Mouse (Mus musculus): ENCODE results near the gene Dgkb. TPM values are rescaled to one million over a fixed set of nuclear protein-coding genes. Genes with fewer than 3 reads are reported as not detected.

Dgkb gene
- polyA plus RNA-seq, 1 experiment: 1.1 TPM

GRCm38 (mm10) chr12:38303841-38304240, 486.3 kb downstream of the Dgkb start:
- Histone ChIP-seq H3K36me3 (ENCODE audit: control insufficient read depth, insufficient read depth, low read length) (no peaks in the 10 kb centered on the region), H3K4me1 (ENCODE audit: control insufficient read depth, insufficient read depth, insufficient read length, low read length) (no peaks in the 10 kb centered on the region), H3K27ac (ENCODE audit: insufficient read depth, low read depth, low read length) (no peak overlapping the region), H3K4me3 (ENCODE audit: low read depth, low read length) (no peak overlapping the region), H3K27me3 (ENCODE audit: control insufficient read depth, insufficient read depth, low read length) (no peaks in the 10 kb centered on the region)
- 58% methylated on average over 3 of the region's 3 CpGs for WGBS
- TF ChIP-seq CTCF (IDR thresholded peaks at IDR 0.05; ENCODE audit: extremely low read depth, insufficient read length, insufficient replicate concordance, low read depth, low read length) (no peak), POLR2A (IDR thresholded peaks at IDR 0.05; ENCODE audit: low read depth, low read length) (no peak)

DNA sequence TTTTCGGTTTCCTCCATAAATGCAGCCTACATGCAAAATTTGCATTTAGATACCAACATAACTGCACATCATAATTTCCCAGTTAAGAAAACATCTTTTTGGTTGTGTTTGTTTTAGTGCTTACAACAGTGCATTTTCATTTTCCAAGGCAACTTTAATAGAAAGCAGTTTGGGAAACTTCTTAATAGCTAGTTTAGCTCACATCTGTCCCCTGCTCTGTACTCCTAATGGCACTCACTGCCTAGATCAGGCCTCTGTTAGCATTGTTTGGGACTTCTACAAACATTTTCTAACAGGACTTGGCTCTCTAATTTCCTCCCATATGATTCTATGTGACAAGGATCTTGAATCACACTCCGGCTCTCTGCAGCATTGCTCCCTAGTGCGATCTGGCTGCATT, 486.7 kb downstream of the Dgkb start:
- Histone ChIP-seq H3K27me3 (ENCODE audit: control insufficient read depth, insufficient read depth, low read length) (no peaks in the 10 kb centered on the region), H3K27ac (ENCODE audit: insufficient read depth, low read depth, low read length) (no peak overlapping the region), H3K4me1 (ENCODE audit: control insufficient read depth, insufficient read depth, insufficient read length, low read length) (no peaks in the 10 kb centered on the region), H3K36me3 (ENCODE audit: control insufficient read depth, insufficient read depth, low read length) (no peaks in the 10 kb centered on the region), H3K4me3 (ENCODE audit: low read depth, low read length) (no peak overlapping the region)
- TF ChIP-seq POLR2A (IDR thresholded peaks at IDR 0.05; ENCODE audit: low read depth, low read length) (no peak), CTCF (IDR thresholded peaks at IDR 0.05; ENCODE audit: extremely low read depth, insufficient read length, insufficient replicate concordance, low read depth, low read length) (no peak)
- 79% methylated on average over 3 of the region's 3 CpGs for WGBS

DNA sequence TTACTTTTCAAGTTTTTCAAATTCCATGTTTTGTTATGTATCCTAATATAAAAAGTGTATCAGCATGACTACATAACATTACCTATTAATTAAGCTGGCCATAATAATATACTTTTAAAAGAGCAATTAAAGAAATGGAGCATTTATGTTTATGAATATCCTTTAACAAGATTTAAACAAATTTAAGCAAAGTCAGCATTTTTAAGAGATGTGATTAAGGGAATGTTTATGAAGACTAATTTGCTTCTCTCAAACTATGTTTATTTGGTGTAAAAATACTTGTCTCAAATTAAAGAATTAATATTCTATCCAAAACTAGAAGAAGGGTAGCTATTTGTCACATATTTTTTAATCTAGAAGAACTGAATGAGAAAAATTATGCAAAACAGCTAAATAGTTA, 492.4 kb downstream of the Dgkb start:
- no peak for TF ChIP-seq CTCF (IDR thresholded peaks at IDR 0.05; ENCODE audit: extremely low read depth, insufficient read length, insufficient replicate concordance, low read depth, low read length)
- no peak for TF ChIP-seq POLR2A (IDR thresholded peaks at IDR 0.05; ENCODE audit: low read depth, low read length)
- Histone ChIP-seq H3K36me3 (ENCODE audit: control insufficient read depth, insufficient read depth, low read length) (no peaks in the 10 kb centered on the region), H3K4me3 (ENCODE audit: low read depth, low read length) (no peak overlapping the region), H3K27me3 (ENCODE audit: control insufficient read depth, insufficient read depth, low read length) (no peaks in the 10 kb centered on the region), H3K4me1 (ENCODE audit: control insufficient read depth, insufficient read depth, insufficient read length, low read length) (no peaks in the 10 kb centered on the region), H3K27ac (ENCODE audit: insufficient read depth, low read depth, low read length) (no peak overlapping the region)

GRCm38 (mm10) chr12:38327729-38328271, 510.3 kb downstream of the Dgkb start:
- Histone ChIP-seq H3K27me3 (ENCODE audit: control insufficient read depth, insufficient read depth, low read length) (no peaks in the 10 kb centered on the region), H3K36me3 (ENCODE audit: control insufficient read depth, insufficient read depth, low read length) (no peaks in the 10 kb centered on the region), H3K4me3 (ENCODE audit: low read depth, low read length) (no peak overlapping the region), H3K4me1 (ENCODE audit: control insufficient read depth, insufficient read depth, insufficient read length, low read length) (no peaks in the 10 kb centered on the region), H3K27ac (ENCODE audit: insufficient read depth, low read depth, low read length) (no peak overlapping the region)
- WGBS: 89% methylated on average over 1 of the region's 1 CpGs
- TF ChIP-seq CTCF (IDR thresholded peaks at IDR 0.05; ENCODE audit: extremely low read depth, insufficient read length, insufficient replicate concordance, low read depth, low read length) (no peak), POLR2A (IDR thresholded peaks at IDR 0.05; ENCODE audit: low read depth, low read length) (no peak)

GRCm38 (mm10) chr12:38328779-38329178, 511.3 kb downstream of the Dgkb start:
- H3K4me3 ChIP-seq (ENCODE audit: low read depth, low read length): no peak overlapping the region
- H3K27ac ChIP-seq (ENCODE audit: insufficient read depth, low read depth, low read length): no peak overlapping the region
- no peak for TF ChIP-seq POLR2A (IDR thresholded peaks at IDR 0.05; ENCODE audit: low read depth, low read length)
- H3K36me3 ChIP-seq (ENCODE audit: control insufficient read depth, insufficient read depth, low read length): no peaks in the 10 kb centered on the region
- H3K4me1 ChIP-seq (ENCODE audit: control insufficient read depth, insufficient read depth, insufficient read length, low read length): no peaks in the 10 kb centered on the region
- no peaks in the 10 kb centered on the region for H3K27me3 ChIP-seq (ENCODE audit: control insufficient read depth, insufficient read depth, low read length)

DNA sequence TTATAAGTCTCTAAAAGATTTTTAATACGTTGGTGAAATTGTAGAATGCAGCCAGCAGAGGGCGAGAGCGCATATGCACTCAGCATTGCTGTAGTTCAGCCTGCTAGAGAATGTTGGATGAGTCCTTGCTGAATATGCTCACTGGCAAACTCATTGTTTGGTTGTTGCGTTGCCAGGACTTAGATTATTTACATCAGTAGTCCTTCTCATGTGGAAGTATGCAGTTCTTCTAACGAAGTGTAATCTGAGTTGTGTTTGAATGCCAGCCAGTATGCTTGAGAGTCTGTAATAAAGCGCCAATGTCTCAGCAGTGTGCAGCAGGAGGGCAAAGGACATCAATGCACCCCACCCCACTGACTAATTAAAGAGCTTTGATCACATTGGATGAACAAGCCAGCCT, 525.1 kb downstream of the Dgkb start:
- H3K36me3 ChIP-seq (ENCODE audit: control insufficient read depth, insufficient read depth, low read length): no peaks in the 10 kb centered on the region
- no peaks in the 10 kb centered on the region for H3K4me1 ChIP-seq (ENCODE audit: control insufficient read depth, insufficient read depth, insufficient read length, low read length)
- no peak overlapping the region for H3K4me3 ChIP-seq (ENCODE audit: low read depth, low read length)
- TF ChIP-seq POLR2A (IDR thresholded peaks at IDR 0.05; ENCODE audit: low read depth, low read length) (no peak), CTCF (IDR thresholded peaks at IDR 0.05; ENCODE audit: extremely low read depth, insufficient read length, insufficient replicate concordance, low read depth, low read length) (no peak)
- WGBS: 8% methylated on average over 6 of the region's 6 CpGs
- H3K27ac ChIP-seq (ENCODE audit: insufficient read depth, low read depth, low read length): no peak overlapping the region
- no peaks in the 10 kb centered on the region for H3K27me3 ChIP-seq (ENCODE audit: control insufficient read depth, insufficient read depth, low read length)

- Histone ChIP-seq H3K27ac (ENCODE audit: insufficient read depth, low read depth, low read length) (no peak overlapping the region), H3K4me1 (ENCODE audit: control insufficient read depth, insufficient read depth, insufficient read length, low read length) (no peaks in the 10 kb centered on the region), H3K4me3 (ENCODE audit: low read depth, low read length) (no peak overlapping the region), H3K36me3 (ENCODE audit: control insufficient read depth, insufficient read depth, low read length) (no peaks in the 10 kb centered on the region), H3K27me3 (ENCODE audit: control insufficient read depth, insufficient read depth, low read length) (no peaks in the 10 kb centered on the region)
- TF ChIP-seq POLR2A (IDR thresholded peaks at IDR 0.05; ENCODE audit: low read depth, low read length) (no peak), CTCF (IDR thresholded peaks at IDR 0.05; ENCODE audit: extremely low read depth, insufficient read length, insufficient replicate concordance, low read depth, low read length) (no peak)
- 86% methylated on average over 3 of the region's 3 CpGs for WGBS
Observed at GRCm38 (mm10) chr12:38352481-38352880, 535.0 kb downstream of the Dgkb start.

- Histone ChIP-seq H3K36me3 (ENCODE audit: control insufficient read depth, insufficient read depth, low read length) (no peaks in the 10 kb centered on the region), H3K4me3 (ENCODE audit: low read depth, low read length) (no peak overlapping the region), H3K27me3 (ENCODE audit: control insufficient read depth, insufficient read depth, low read length) (no peaks in the 10 kb centered on the region), H3K4me1 (ENCODE audit: control insufficient read depth, insufficient read depth, insufficient read length, low read length) (no peaks in the 10 kb centered on the region), H3K27ac (ENCODE audit: insufficient read depth, low read depth, low read length) (no peak overlapping the region)
- 74% methylated on average over 1 of the region's 1 CpGs for WGBS
- TF ChIP-seq POLR2A (IDR thresholded peaks at IDR 0.05; ENCODE audit: low read depth, low read length): no peak
- no peak for TF ChIP-seq CTCF (IDR thresholded peaks at IDR 0.05; ENCODE audit: extremely low read depth, insufficient read length, insufficient replicate concordance, low read depth, low read length)
Observed at GRCm38 (mm10) chr12:38356386-38356785, 538.9 kb downstream of the Dgkb start.

Measured in small intestine, adult 2 months (tissue).